Mouse (Mus musculus): ENCODE data around the gene Odf2l. TPM values are rescaled to one million over a fixed set of nuclear protein-coding genes. Genes with fewer than 3 reads are reported as not detected.

Odf2l gene
- polyA plus RNA-seq, 2 experiments, result 16.1 to 23.5 TPM

GRCm38 (mm10) chr3:145171390-145172060 is 53.1 kb downstream of the Odf2l start:
- Histone ChIP-seq H3K4me1 (ENCODE audit: control insufficient read depth, insufficient read depth, low read length) (peaks cover 4% of the 10 kb centered on the region; the same call in 1 of the 2 replicates), H3K36me3 (ENCODE audit: control insufficient read depth, insufficient read depth, low read length) (no peaks in the 10 kb centered on the region), H3K9me3 (ENCODE audit: control insufficient read depth, low read length) (no peaks in the 10 kb centered on the region), H3K4me3 (replicated peaks; ENCODE audit: low read length) (no peak overlapping the region), H3K9ac (ENCODE audit: low read depth, low read length, severe bottlenecking) (no peak overlapping the region), H3K27me3 (ENCODE audit: control insufficient read depth, insufficient read depth, low read length) (no peaks in the 10 kb centered on the region), H3K4me2 (replicated peaks; ENCODE audit: low read depth, low read length, severe bottlenecking) (no peak overlapping the region), H3K27ac (replicated peaks; ENCODE audit: low read depth, low read length) (no peak overlapping the region)
- no peak for DNase-seq (ENCODE audit: low spot score)
- WGBS, result 81% methylated on average over 4 of the region's 4 CpGs
- ATAC-seq (ENCODE audit: low FRiP score, low read depth), result no peak
- no peak for TF ChIP-seq POLR2A (IDR thresholded peaks at IDR 0.05; ENCODE audit: borderline replicate concordance, extremely low read depth, insufficient read depth, insufficient read length)

GRCm38 (mm10) chr3:145184645-145185044 is 66.3 kb downstream of the Odf2l start:
- Histone ChIP-seq H3K9ac (ENCODE audit: low read depth, low read length, severe bottlenecking) (no peak overlapping the region), H3K4me3 (replicated peaks; ENCODE audit: low read length) (no peak overlapping the region), H3K27me3 (ENCODE audit: control insufficient read depth, insufficient read depth, low read length) (no peaks in the 10 kb centered on the region), H3K36me3 (ENCODE audit: control insufficient read depth, insufficient read depth, low read length) (no peaks in the 10 kb centered on the region), H3K9me3 (ENCODE audit: control insufficient read depth, low read length) (0 out of 2 replicates have a peak, but pooled peaks cover 3% of the 10 kb centered on the region), H3K4me1 (ENCODE audit: control insufficient read depth, insufficient read depth, low read length) (no peaks in the 10 kb centered on the region), H3K27ac (replicated peaks; ENCODE audit: low read depth, low read length) (no peak overlapping the region), H3K4me2 (replicated peaks; ENCODE audit: low read depth, low read length, severe bottlenecking) (no peak overlapping the region)
- TF ChIP-seq POLR2A (IDR thresholded peaks at IDR 0.05; ENCODE audit: borderline replicate concordance, extremely low read depth, insufficient read depth, insufficient read length), result no peak
- no peak for DNase-seq (ENCODE audit: low spot score)
- no peak for ATAC-seq (ENCODE audit: low FRiP score, low read depth)

GRCm38 (mm10) chr3:145191972-145192371 is 73.6 kb downstream of the Odf2l start:
- DNase-seq (ENCODE audit: low spot score) (no peak), ATAC-seq (ENCODE audit: low FRiP score, low read depth) (no peak)
- Histone ChIP-seq H3K4me3 (replicated peaks; ENCODE audit: low read length) (no peak overlapping the region), H3K9ac (ENCODE audit: low read depth, low read length, severe bottlenecking) (no peak overlapping the region), H3K9me3 (ENCODE audit: control insufficient read depth, low read length) (no peaks in the 10 kb centered on the region), H3K27me3 (ENCODE audit: control insufficient read depth, insufficient read depth, low read length) (no peaks in the 10 kb centered on the region), H3K4me2 (replicated peaks; ENCODE audit: low read depth, low read length, severe bottlenecking) (no peak overlapping the region), H3K4me1 (ENCODE audit: control insufficient read depth, insufficient read depth, low read length) (no peaks in the 10 kb centered on the region), H3K36me3 (ENCODE audit: control insufficient read depth, insufficient read depth, low read length) (no peaks in the 10 kb centered on the region), H3K27ac (replicated peaks; ENCODE audit: low read depth, low read length) (no peak overlapping the region)
- 84% methylated on average over 2 of the region's 2 CpGs for WGBS
- no peak for TF ChIP-seq POLR2A (IDR thresholded peaks at IDR 0.05; ENCODE audit: borderline replicate concordance, extremely low read depth, insufficient read depth, insufficient read length)

- H3K36me3 ChIP-seq (ENCODE audit: control insufficient read depth, insufficient read depth, low read length), result no peaks in the 10 kb centered on the region
- H3K4me1 ChIP-seq (ENCODE audit: control insufficient read depth, insufficient read depth, low read length), result no peaks in the 10 kb centered on the region
- H3K4me3 ChIP-seq (replicated peaks; ENCODE audit: low read length), result no peak overlapping the region
- 77% methylated on average over 8 of the region's 8 CpGs for WGBS
- ATAC-seq (ENCODE audit: low FRiP score, low read depth), result no peak
- no peaks in the 10 kb centered on the region for H3K27me3 ChIP-seq (ENCODE audit: control insufficient read depth, insufficient read depth, low read length)
- no peak overlapping the region for H3K4me2 ChIP-seq (replicated peaks; ENCODE audit: low read depth, low read length, severe bottlenecking)
- DNase-seq (ENCODE audit: low spot score), result peak; percentile 16
- TF ChIP-seq POLR2A (IDR thresholded peaks at IDR 0.05; ENCODE audit: borderline replicate concordance, extremely low read depth, insufficient read depth, insufficient read length), result no peak
- H3K27ac ChIP-seq (replicated peaks; ENCODE audit: low read depth, low read length), result no peak overlapping the region
- H3K9ac ChIP-seq (ENCODE audit: low read depth, low read length, severe bottlenecking), result no peak overlapping the region
- no peaks in the 10 kb centered on the region for H3K9me3 ChIP-seq (ENCODE audit: control insufficient read depth, low read length)
Observed at GRCm38 (mm10) chr3:145195240-145195923, 77.0 kb downstream of the Odf2l start.

- H3K4me1 ChIP-seq (ENCODE audit: control insufficient read depth, insufficient read depth, low read length), result no peaks in the 10 kb centered on the region
- no peaks in the 10 kb centered on the region for H3K27me3 ChIP-seq (ENCODE audit: control insufficient read depth, insufficient read depth, low read length)
- ATAC-seq (ENCODE audit: low FRiP score, low read depth), result no peak
- TF ChIP-seq POLR2A (IDR thresholded peaks at IDR 0.05; ENCODE audit: borderline replicate concordance, extremely low read depth, insufficient read depth, insufficient read length), result no peak
- H3K27ac ChIP-seq (replicated peaks; ENCODE audit: low read depth, low read length), result no peak overlapping the region
- no peak overlapping the region for H3K4me3 ChIP-seq (replicated peaks; ENCODE audit: low read length)
- WGBS, result 83% methylated on average over 2 of the region's 2 CpGs
- no peak for DNase-seq (ENCODE audit: low spot score)
- H3K9ac ChIP-seq (ENCODE audit: low read depth, low read length, severe bottlenecking), result no peak overlapping the region
- H3K36me3 ChIP-seq (ENCODE audit: control insufficient read depth, insufficient read depth, low read length), result no peaks in the 10 kb centered on the region
- no peak overlapping the region for H3K4me2 ChIP-seq (replicated peaks; ENCODE audit: low read depth, low read length, severe bottlenecking)
- no peaks in the 10 kb centered on the region for H3K9me3 ChIP-seq (ENCODE audit: control insufficient read depth, low read length)
Observed at GRCm38 (mm10) chr3:145198050-145198449, 79.7 kb downstream of the Odf2l start.

Other genes with a start within 250 kb of the Odf2l start
- gene Clca4b, start 186.1 kb upstream of the Odf2l start, polyA plus RNA-seq (2012; rRNA removed), result 0.08 TPM in 1 of 2 replicates, not detected in the other
- gene Clca4b, start 186.1 kb upstream of the Odf2l start, polyA plus RNA-seq (2014; fragmentation: Nextera tagmentation; extraction: Ambion mirVana), result not detected in 2 replicates
- gene Clca4a, start 143.5 kb upstream of the Odf2l start, polyA plus RNA-seq (2012; rRNA removed), result not detected in 2 replicates
- gene Clca4a, start 143.5 kb upstream of the Odf2l start, polyA plus RNA-seq (2014; fragmentation: Nextera tagmentation; extraction: Ambion mirVana), result not detected in 2 replicates
- gene Clca1, start 85.8 kb upstream of the Odf2l start, polyA plus RNA-seq (2012; rRNA removed), result 0.18 TPM in 2 replicates
- not detected in 2 replicates for gene Clca1, start 85.8 kb upstream of the Odf2l start, polyA plus RNA-seq (2014; fragmentation: Nextera tagmentation; extraction: Ambion mirVana)
- gene Clca2, start 19.1 kb upstream of the Odf2l start, polyA plus RNA-seq (2012; rRNA removed), result 0.65 and 1.8 TPM in 2 replicates
- 0.37 and 0.87 TPM in 2 replicates for gene Clca2, start 19.1 kb upstream of the Odf2l start, polyA plus RNA-seq (2014; fragmentation: Nextera tagmentation; extraction: Ambion mirVana)
- 24.0 and 24.3 TPM in 2 replicates for gene Col24a1, start 173.9 kb downstream of the Odf2l start, polyA plus RNA-seq (2012; rRNA removed)
- gene Col24a1, start 173.9 kb downstream of the Odf2l start, polyA plus RNA-seq (2014; fragmentation: Nextera tagmentation; extraction: Ambion mirVana), result 9.5 TPM in 2 replicates

All from limb, embryonic 14.5 days (tissue).